In genomic region chr1:62048592-62048991, GRCm38 (mm10) we compare ENCODE assay signal across 25 mouse cellular contexts.
DNase-seq lines count a peak whose midpoint lies in the region; ATAC-seq lines count a peak whose summit lies in the region.
"Had no signal": no experiment of that assay in that cellular context is flagged by ENCODE, and none has a peak within 500 bp of the region (broad histone marks: within the 10 kb centered on the region; RNA-seq: fewer than 3 reads in every experiment).

No protein-coding gene starts in this region.

- H3K4me2 ChIP-seq in intestine, embryonic 15.5 days (replicated peaks): no peak overlapping the region
- no peak overlapping the region for H3K4me2 ChIP-seq in intestine, embryonic 16.5 days (ENCODE audit: low read depth, low read length)
- no peak overlapping the region for H3K4me2 ChIP-seq in stomach, embryonic 14.5 days (replicated peaks; ENCODE audit: low read depth, low read length)
- H3K4me2 ChIP-seq in neural tube, embryonic 15.5 days: no peak overlapping the region
- H3K4me2 ChIP-seq: embryonic facial prominence, embryonic 13.5 days; forebrain, embryonic 13.5 days; heart, embryonic 13.5 days; hindbrain, embryonic 14.5 days had no signal

- ATAC-seq in intestine, embryonic 15.5 days: peak; percentile 69
- peak; percentile 66 for ATAC-seq in intestine, embryonic 16.5 days
- ATAC-seq in stomach, embryonic 14.5 days (ENCODE audit: insufficient number of reproducible peaks, insufficient read depth, low FRiP score, low read depth): peak; percentile 58; the same call in 1 of the 2 replicates
- no peak for ATAC-seq in neural tube, embryonic 15.5 days (ENCODE audit: low FRiP score)
- ATAC-seq in cerebellum, adult (ENCODE audit: insufficient number of reproducible peaks, low FRiP score, low TSS enrichment): no peak
- ATAC-seq: CD4-positive, CD25-positive, alpha-beta regulatory T cell, adult 4 months; forebrain, embryonic 13.5 days; forebrain, embryonic 16.5 days; hindbrain, postnatal 0 days had no signal

- WGBS in intestine, embryonic 15.5 days: 38% methylated on average over 4 of the region's 4 CpGs
- WGBS in intestine, embryonic 16.5 days: 41% methylated on average over 4 of the region's 4 CpGs
- WGBS in stomach, embryonic 14.5 days: 23% methylated on average over 4 of the region's 4 CpGs
- WGBS in neural tube, embryonic 15.5 days: 90% methylated on average over 4 of the region's 4 CpGs

- no peaks in the 10 kb centered on the region for H3K27me3 ChIP-seq in intestine, embryonic 15.5 days (replicated peaks)
- H3K27me3 ChIP-seq in intestine, embryonic 16.5 days (replicated peaks; ENCODE audit: control insufficient read depth, insufficient read depth, low read length): no peaks in the 10 kb centered on the region
- H3K27me3 ChIP-seq in stomach, embryonic 14.5 days (ENCODE audit: control insufficient read depth, insufficient read depth, low read length): no peaks in the 10 kb centered on the region
- H3K27me3 ChIP-seq in neural tube, embryonic 15.5 days (replicated peaks): no peaks in the 10 kb centered on the region
- H3K27me3 ChIP-seq: embryonic facial prominence, embryonic 13.5 days; forebrain, embryonic 13.5 days; heart, embryonic 13.5 days had no signal

- H3K27ac ChIP-seq in intestine, embryonic 15.5 days: no peak overlapping the region
- H3K27ac ChIP-seq in intestine, embryonic 16.5 days (ENCODE audit: low read length): no peak overlapping the region
- no peak overlapping the region for H3K27ac ChIP-seq in stomach, embryonic 14.5 days (ENCODE audit: low read length)
- H3K27ac ChIP-seq in neural tube, embryonic 15.5 days (replicated peaks): no peak overlapping the region
- H3K27ac ChIP-seq: embryonic facial prominence, embryonic 13.5 days; forebrain, embryonic 10.5 days; forebrain, embryonic 13.5 days; heart, adult 2 months; heart, embryonic 10.5 days; heart, embryonic 13.5 days; hindbrain, embryonic 14.5 days; hindbrain, postnatal 0 days had no signal

- DNase-seq in thymus, postnatal 25 days: no peak
- DNase-seq: adrenal gland, adult 8-10 months; adrenal gland, postnatal 25 days; cerebellum, adult 18-20 months; cerebellum, adult 9-11 months; cerebellum, postnatal 25 days; gastrocnemius, postnatal 10 days; gastrocnemius, postnatal 36 days; heart, adult 2 months; heart, postnatal 14 days; heart, postnatal 4 days had no signal

- no peak overlapping the region for H3K9ac ChIP-seq in intestine, embryonic 15.5 days
- H3K9ac ChIP-seq in intestine, embryonic 16.5 days (ENCODE audit: low read depth, low read length): no peak overlapping the region
- no peak overlapping the region for H3K9ac ChIP-seq in stomach, embryonic 14.5 days (replicated peaks; ENCODE audit: low read depth, low read length)
- no peak overlapping the region for H3K9ac ChIP-seq in neural tube, embryonic 15.5 days (replicated peaks)
- H3K9ac ChIP-seq: embryonic facial prominence, embryonic 13.5 days; forebrain, embryonic 13.5 days; heart, embryonic 13.5 days; hindbrain, embryonic 14.5 days had no signal

- no peaks in the 10 kb centered on the region for H3K9me3 ChIP-seq in intestine, embryonic 15.5 days
- H3K9me3 ChIP-seq in intestine, embryonic 16.5 days (ENCODE audit: control insufficient read depth, low read length): no peaks in the 10 kb centered on the region
- H3K9me3 ChIP-seq in stomach, embryonic 14.5 days (ENCODE audit: control insufficient read depth, low read depth, low read length): no peaks in the 10 kb centered on the region
- H3K9me3 ChIP-seq in neural tube, embryonic 15.5 days (replicated peaks): no peaks in the 10 kb centered on the region
- H3K9me3 ChIP-seq: embryonic facial prominence, embryonic 13.5 days; forebrain, embryonic 10.5 days; forebrain, embryonic 13.5 days; heart, embryonic 10.5 days; heart, embryonic 13.5 days had no signal

- 0 out of 2 replicates have a peak, but pooled peaks cover 2% of the 10 kb centered on the region for H3K4me1 ChIP-seq in intestine, embryonic 15.5 days (replicated peaks)
- no peaks in the 10 kb centered on the region; the same call in 1 of the 2 replicates for H3K4me1 ChIP-seq in intestine, embryonic 16.5 days (ENCODE audit: control insufficient read depth, insufficient read depth, low read length)
- H3K4me1 ChIP-seq in stomach, embryonic 14.5 days (ENCODE audit: control insufficient read depth, insufficient read depth, low read length): no peaks in the 10 kb centered on the region
- peaks cover 6% of the 10 kb centered on the region; the same call in 1 of the 2 replicates for H3K4me1 ChIP-seq in neural tube, embryonic 15.5 days
- H3K4me1 ChIP-seq: embryonic facial prominence, embryonic 13.5 days had no signal

- no peak overlapping the region for H3K4me3 ChIP-seq in intestine, embryonic 15.5 days (replicated peaks)
- no peak overlapping the region for H3K4me3 ChIP-seq in intestine, embryonic 16.5 days (ENCODE audit: low read length)
- no peak overlapping the region for H3K4me3 ChIP-seq in stomach, embryonic 14.5 days (ENCODE audit: low read depth, low read length)
- H3K4me3 ChIP-seq in neural tube, embryonic 15.5 days (replicated peaks): no peak overlapping the region
- H3K4me3 ChIP-seq: embryonic facial prominence, embryonic 13.5 days; forebrain, embryonic 10.5 days; forebrain, embryonic 13.5 days; heart, adult 2 months; heart, embryonic 10.5 days; heart, embryonic 13.5 days had no signal

- no peaks in the 10 kb centered on the region for H3K36me3 ChIP-seq in intestine, embryonic 15.5 days
- no peaks in the 10 kb centered on the region for H3K36me3 ChIP-seq in intestine, embryonic 16.5 days (ENCODE audit: control insufficient read depth, insufficient read depth, low read length)
- H3K36me3 ChIP-seq in stomach, embryonic 14.5 days (ENCODE audit: control insufficient read depth, insufficient read depth, low read length): no peaks in the 10 kb centered on the region
- H3K36me3 ChIP-seq in neural tube, embryonic 15.5 days: no peaks in the 10 kb centered on the region
- H3K36me3 ChIP-seq: embryonic facial prominence, embryonic 13.5 days; forebrain, embryonic 10.5 days; heart, embryonic 10.5 days; heart, embryonic 13.5 days had no signal

Comparison
In these comparisons a context has a peak if more than half of its experiments do, and no peak if none do; other contexts are left out.
1. ATAC-seq: peak in intestine, embryonic 15.5 days (single experiment), intestine, embryonic 16.5 days (single experiment) and stomach, embryonic 14.5 days (single experiment); none in neural tube, embryonic 15.5 days (single experiment) and cerebellum, adult (single experiment).